Mouse (Mus musculus) liver, adult (tissue): ENCODE results near the gene Btf3.

Experiments used
- GATA4 ChIP-seq: IDR thresholded peaks from 2 replicates; pipeline ENCODE4 v1.6.1; 2014; ENCODE audit warnings: mild to moderate bottlenecking, low read length; ENCODE audit not compliant: insufficient replicate concordance

Btf3 gene

GRCm38 (mm10) chr13:98263458-98263987, 53.3 kb downstream of the Btf3 start:
- TF ChIP-seq GATA4, result no peak

DNA sequence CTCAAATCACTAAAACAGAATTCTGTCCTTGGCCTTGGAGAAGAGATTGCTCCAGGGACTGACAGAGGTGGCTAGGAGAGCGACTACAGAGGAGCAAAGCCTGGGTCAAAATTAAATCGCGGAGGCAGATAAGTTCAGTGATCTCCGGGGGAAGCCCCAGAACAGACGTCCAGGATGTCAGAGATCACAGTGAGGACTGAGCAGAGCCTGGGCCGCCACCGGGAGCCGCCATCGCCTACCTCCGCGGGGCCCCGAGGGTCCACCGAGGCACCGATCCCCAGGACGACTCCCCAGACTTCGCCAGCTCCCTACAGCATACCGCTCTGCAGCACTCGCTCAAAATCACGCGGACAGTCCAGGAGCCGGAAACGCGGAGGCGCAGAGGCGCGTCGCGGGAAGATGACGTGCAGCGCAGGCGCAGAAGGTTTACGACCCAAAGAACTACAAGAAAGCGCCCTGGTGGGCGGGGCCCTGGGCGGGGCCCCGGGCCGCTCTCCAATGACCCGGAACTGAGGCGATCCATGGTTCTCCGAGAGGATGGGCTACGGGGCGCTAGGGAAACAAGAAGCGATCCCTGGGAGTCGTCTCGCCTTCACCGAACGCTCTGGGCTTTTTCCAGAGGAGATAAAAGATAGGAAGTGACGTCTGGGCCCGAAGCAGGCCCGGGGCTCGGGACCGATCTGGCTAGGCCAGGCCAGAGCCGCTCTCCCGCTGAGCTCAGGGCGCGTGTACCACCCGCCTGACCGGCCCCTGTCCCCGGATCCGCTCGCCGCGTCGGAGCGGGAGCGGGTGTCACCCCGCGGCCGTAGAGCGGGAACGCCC, 54.0 kb downstream of the Btf3 start, which contains the start of the genes Utp15 and Ankra2:
Gene Utp15, minus strand, starts transcription at position 406 of the 822 bp plus-strand sequence.
Gene Ankra2, plus strand, starts transcription at position 439 of the 822 bp plus-strand sequence.
- no peak; the same call in 1 of the 2 replicates for TF ChIP-seq GATA4
